Mouse (Mus musculus) forelimb bud, embryonic 11.5 days (tissue): ENCODE measurements around the gene Eif3l.

Experiments
- DNase-seq: peaks from one replicate; pipeline ENCODE4 v3.0.0-alpha.2; 2012; ENCODE audit warnings: low read depth, low spot score

Gene Eif3l

GRCm38 (mm10) chr15:79123751-79124150 lies 48.8 kb downstream of the Eif3l start:
- DNase-seq = no peak

DNA sequence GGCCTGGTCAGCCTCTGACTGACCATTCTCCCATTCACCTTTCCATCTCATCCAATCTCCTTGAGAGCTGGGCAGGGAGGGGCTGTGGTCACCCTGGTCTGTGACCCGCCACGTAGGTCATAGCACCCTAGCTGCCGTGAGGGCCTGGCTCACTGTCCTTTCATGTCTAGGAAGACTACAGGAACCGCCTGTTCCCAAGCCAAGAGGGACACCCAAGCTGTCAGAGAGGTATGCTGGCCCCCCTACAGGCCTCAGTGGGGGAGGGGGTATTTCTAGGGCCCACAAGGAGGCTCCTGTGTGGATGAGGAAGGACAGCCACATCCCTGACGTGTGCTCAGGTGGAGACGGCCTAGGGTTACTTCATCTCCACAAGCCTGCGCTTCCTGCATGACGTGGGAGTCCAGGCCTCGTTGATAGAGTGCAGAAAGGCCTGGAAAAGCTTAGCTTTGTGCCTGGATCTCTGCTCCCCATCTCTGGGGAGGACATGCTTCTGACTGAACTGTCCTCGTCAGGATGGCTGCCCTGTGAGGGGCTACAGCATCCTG lies 49.4 kb downstream of the Eif3l start:
- DNase-seq = no peak

DNA sequence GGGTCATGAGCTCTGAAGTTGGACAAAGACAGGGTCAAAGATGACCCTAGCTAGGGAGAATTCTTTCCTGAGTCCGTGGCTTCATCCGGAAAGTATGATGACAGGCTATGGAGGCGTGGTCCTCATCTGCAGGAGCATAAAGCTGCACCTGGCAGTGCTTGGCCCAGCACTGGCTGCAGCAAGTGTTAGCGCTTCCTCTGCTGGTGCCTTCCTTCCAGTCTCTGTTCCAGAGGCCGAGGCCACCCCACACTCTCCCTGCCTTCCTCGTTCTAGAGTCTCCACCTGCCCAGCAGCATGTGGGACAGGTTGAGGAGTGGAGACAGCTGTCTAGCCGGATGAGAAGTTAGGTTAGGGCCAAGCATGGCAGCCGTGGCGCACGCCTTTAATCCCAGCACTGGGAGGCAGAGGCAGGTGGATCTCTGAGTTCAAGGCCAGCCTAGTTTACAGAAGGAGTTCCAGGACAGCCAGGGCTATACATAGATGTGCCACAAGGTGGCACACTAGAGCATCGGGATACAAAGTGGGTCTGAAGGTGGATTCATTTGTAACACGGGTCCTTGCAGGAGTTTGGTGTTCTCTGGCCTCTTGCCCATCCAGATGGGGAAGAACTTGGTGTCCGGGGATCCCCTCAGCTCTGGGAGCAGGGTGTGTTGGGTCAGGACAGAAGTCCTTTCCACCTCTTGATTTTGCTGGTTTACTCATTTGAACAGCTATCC lies 51.4 kb downstream of the Eif3l start:
- peak; percentile 68 for DNase-seq

GRCm38 (mm10) chr15:79127101-79127500 lies 52.1 kb downstream of the Eif3l start:
- no peak for DNase-seq

DNA sequence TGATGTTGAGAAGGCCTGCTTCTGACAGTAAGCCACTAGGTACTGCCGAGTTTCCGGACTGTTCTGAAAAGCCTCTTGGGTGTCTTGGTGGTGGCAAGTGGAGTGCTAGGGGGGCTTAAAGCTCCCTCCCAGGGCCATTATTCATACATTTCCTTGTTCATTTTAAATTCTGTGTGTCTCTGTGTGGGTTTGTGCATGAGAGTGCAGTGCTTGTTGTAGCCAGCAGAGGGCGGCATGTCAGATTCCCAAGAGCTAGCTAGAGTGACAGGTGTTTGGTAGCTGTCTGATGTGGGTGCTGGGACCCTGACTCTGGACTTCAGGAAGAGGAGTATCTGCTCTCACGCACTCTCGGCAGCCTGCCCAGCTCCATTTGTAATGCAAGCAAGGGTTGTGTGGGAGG lies 53.2 kb downstream of the Eif3l start:
- no peak for DNase-seq

GRCm38 (mm10) chr15:79129311-79129710 lies 54.3 kb downstream of the Eif3l start:
- DNase-seq = no peak

- DNase-seq = no peak
Measured at GRCm38 (mm10) chr15:79130782-79131181, 55.8 kb downstream of the Eif3l start.

GRCm38 (mm10) chr15:79131442-79131841 lies 56.5 kb downstream of the Eif3l start:
- DNase-seq = no peak

DNA sequence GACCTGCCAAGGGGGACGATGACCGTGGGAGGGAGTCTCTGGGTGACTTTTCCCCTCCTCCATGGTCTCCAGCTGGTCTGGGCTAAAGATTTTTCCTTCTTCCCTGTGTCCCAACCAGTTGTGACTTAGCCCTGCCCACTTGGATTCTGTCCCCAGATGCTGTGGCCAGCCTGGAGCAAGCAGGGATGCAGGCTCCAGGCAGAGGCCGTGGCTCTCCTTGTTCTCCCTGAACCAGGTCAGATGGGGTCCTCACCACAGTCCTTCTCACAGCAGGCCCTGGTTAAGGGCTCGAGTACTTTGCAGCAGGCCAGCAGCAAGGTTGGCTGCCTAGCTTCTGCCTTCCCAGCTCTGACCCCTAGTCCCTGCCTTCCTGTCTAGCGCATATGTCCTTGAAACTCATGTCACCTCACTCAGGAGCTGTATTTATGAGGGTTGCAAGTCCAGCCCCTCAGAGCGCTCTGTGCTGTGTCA lies 58.2 kb downstream of the Eif3l start:
- DNase-seq = no peak

GRCm38 (mm10) chr15:79134496-79135270 lies 59.7 kb downstream of the Eif3l start:
- no peak for DNase-seq

DNA sequence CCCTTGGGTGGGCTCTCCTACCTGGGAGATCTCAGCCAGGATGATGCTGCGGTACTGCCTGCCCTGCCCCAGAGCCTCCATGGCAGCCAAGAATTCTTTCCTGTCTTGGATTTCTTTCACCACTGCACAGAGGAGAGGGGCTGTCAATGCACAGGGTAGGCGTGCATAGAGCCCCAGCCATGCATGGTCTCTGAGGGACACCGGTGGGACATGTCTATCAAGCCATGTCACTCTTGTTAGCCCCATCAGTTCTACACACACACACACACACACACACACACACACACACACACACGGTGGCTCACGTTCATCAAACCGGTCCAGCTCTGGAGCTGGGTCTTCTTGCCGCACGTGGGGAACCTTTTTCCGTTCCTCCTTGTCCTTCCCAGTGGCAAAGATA lies 60.4 kb downstream of the Eif3l start:
- no peak for DNase-seq

GRCm38 (mm10) chr15:79135783-79136575 lies 61.0 kb downstream of the Eif3l start:
- DNase-seq = peak; percentile 12

- no peak for DNase-seq
Measured at GRCm38 (mm10) chr15:79139640-79140039, 64.7 kb downstream of the Eif3l start.

- DNase-seq = peak; percentile 95
Measured at GRCm38 (mm10) chr15:79140866-79141565, 66.0 kb downstream of the Eif3l start, which contains the start of the genes Polr2f and 1700088E04Rik. Gene Polr2f (plus strand): TSS chr15:79141009. Gene 1700088E04Rik (minus strand): TSS chr15:79141253.

- DNase-seq = no peak
Measured at GRCm38 (mm10) chr15:79141566-79141917, 66.6 kb downstream of the Eif3l start.

GRCm38 (mm10) chr15:79143316-79143715 lies 68.3 kb downstream of the Eif3l start:
- DNase-seq = no peak
